Mouse (Mus musculus): ENCODE results near the gene Sp6.

GRCm38 (mm10) chr11:96969280-96969722, 43.9 kb upstream of the Sp6 start:
- TF ChIP-seq EP300 (IDR thresholded peaks at IDR 0.05; ENCODE audit: low read depth), result no peak
- no peak for TF ChIP-seq CTCF (IDR thresholded peaks at IDR 0.05; ENCODE audit: low read depth)
